Mouse (Mus musculus): ENCODE results near the gene Cd300lf. TPM values are rescaled to one million over a fixed set of nuclear protein-coding genes. Genes with fewer than 3 reads are reported as not detected.

The Cd300lf gene
- polyA plus RNA-seq, 1 experiment from 2014 or later, result 0.22 TPM

- WGBS, result 18% methylated on average over 4 of the region's 4 CpGs
- Histone ChIP-seq H3K27ac (replicated peaks in 1 of 2; ENCODE audit: control insufficient read depth in 1 of 2, insufficient read depth in 1 of 2, low read depth in 2 of 2, low read length in 2 of 2) (no peak overlapping the region), H3K36me3 (ENCODE audit: control insufficient read depth, insufficient read depth, low read length) (no peaks in the 10 kb centered on the region), H3K9ac (ENCODE audit: low read length) (no peak overlapping the region), H3K9me3 (ENCODE audit: control insufficient read depth, low read length) (peaks cover 5% of the 10 kb centered on the region), H3K4me3 (ENCODE audit: control insufficient read depth in 1 of 2, insufficient read depth in 1 of 2, low read depth in 1 of 2, low read length in 2 of 2) (no peak overlapping the region), H3K4me1 (ENCODE audit: control insufficient read depth in 2 of 2, insufficient read depth in 2 of 2, low read length in 2 of 2) (no peaks in the 10 kb centered on the region; a peak in 1 of 4 replicates), H3K4me2 (ENCODE audit: low read length) (no peak overlapping the region), H3K27me3 (ENCODE audit: control insufficient read depth, insufficient read depth, low read length) (peaks cover 35% of the 10 kb centered on the region)
- ATAC-seq (ENCODE audit: insufficient number of reproducible peaks, insufficient read depth, low FRiP score, low read depth), result no peak
These were observed 41.7 kb downstream of the Cd300lf start for GRCm38 (mm10) chr11:115092140-115092539.

GRCm38 (mm10) chr11:115091362-115091901, 42.4 kb downstream of the Cd300lf start, which contains the start of gene Rab37:
TSS of gene Rab37 (plus strand) at chr11:115091431.
- peaks cover 5% of the 10 kb centered on the region for H3K9me3 ChIP-seq (ENCODE audit: control insufficient read depth, low read length)
- H3K27me3 ChIP-seq (ENCODE audit: control insufficient read depth, insufficient read depth, low read length), result peaks cover 35% of the 10 kb centered on the region
- no peak for ATAC-seq (ENCODE audit: insufficient number of reproducible peaks, insufficient read depth, low FRiP score, low read depth)
- WGBS, result 2% methylated on average over 36 of the region's 36 CpGs
- H3K4me1 ChIP-seq (ENCODE audit: control insufficient read depth in 2 of 2, insufficient read depth in 2 of 2, low read length in 2 of 2), result no peaks in the 10 kb centered on the region; a peak in 1 of 4 replicates
- no peaks in the 10 kb centered on the region for H3K36me3 ChIP-seq (ENCODE audit: control insufficient read depth, insufficient read depth, low read length)
- no peak within 1 kb of the TSS for H3K9ac ChIP-seq (ENCODE audit: low read length)
- H3K4me2 ChIP-seq (ENCODE audit: low read length), result peak within 1 kb of the TSS; percentile 16; the same call in 1 of the 2 replicates
- H3K27ac ChIP-seq (replicated peaks in 1 of 2; ENCODE audit: control insufficient read depth in 1 of 2, insufficient read depth in 1 of 2, low read depth in 2 of 2, low read length in 2 of 2), result no peak within 1 kb of the TSS
- H3K4me3 ChIP-seq (ENCODE audit: control insufficient read depth in 1 of 2, insufficient read depth in 1 of 2, low read depth in 1 of 2, low read length in 2 of 2), result no peak within 1 kb of the TSS

DNA sequence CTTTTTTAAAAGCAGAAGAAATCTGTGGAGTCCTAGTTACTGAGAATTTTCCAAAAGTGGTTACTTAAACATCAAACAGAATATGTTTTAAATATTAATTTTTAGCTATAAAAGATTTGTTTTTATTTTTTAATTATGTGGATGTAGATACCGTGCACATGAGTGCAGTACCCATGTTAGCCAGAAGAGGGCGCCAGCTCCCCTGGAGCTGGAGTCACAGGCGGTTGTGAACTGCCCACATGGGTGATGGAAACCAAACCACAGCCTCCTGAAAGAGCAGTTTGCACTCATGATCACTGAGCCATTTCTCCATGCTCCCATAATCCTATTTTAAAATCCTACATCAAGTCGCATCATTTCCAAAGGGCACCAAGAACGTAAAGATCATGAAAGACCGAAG, 43.9 kb downstream of the Cd300lf start:
- H3K36me3 ChIP-seq (ENCODE audit: control insufficient read depth, insufficient read depth, low read length), result no peaks in the 10 kb centered on the region
- no peak overlapping the region for H3K4me3 ChIP-seq (ENCODE audit: control insufficient read depth in 1 of 2, insufficient read depth in 1 of 2, low read depth in 1 of 2, low read length in 2 of 2)
- H3K27me3 ChIP-seq (ENCODE audit: control insufficient read depth, insufficient read depth, low read length), result peaks cover 41% of the 10 kb centered on the region
- H3K9me3 ChIP-seq (ENCODE audit: control insufficient read depth, low read length), result peaks cover 5% of the 10 kb centered on the region
- no peak overlapping the region for H3K27ac ChIP-seq (replicated peaks in 1 of 2; ENCODE audit: control insufficient read depth in 1 of 2, insufficient read depth in 1 of 2, low read depth in 2 of 2, low read length in 2 of 2)
- no peak overlapping the region for H3K9ac ChIP-seq (ENCODE audit: low read length)
- no peak for ATAC-seq (ENCODE audit: insufficient number of reproducible peaks, insufficient read depth, low FRiP score, low read depth)
- H3K4me2 ChIP-seq (ENCODE audit: low read length), result no peak overlapping the region
- no peaks in the 10 kb centered on the region; a peak in 1 of 4 replicates for H3K4me1 ChIP-seq (ENCODE audit: control insufficient read depth in 2 of 2, insufficient read depth in 2 of 2, low read length in 2 of 2)
- WGBS, result 63% methylated on average over 6 of the region's 6 CpGs

- peaks cover 33% of the 10 kb centered on the region for H3K27me3 ChIP-seq (ENCODE audit: control insufficient read depth, insufficient read depth, low read length)
- WGBS, result 53% methylated on average over 7 of the region's 7 CpGs
- ATAC-seq (ENCODE audit: insufficient number of reproducible peaks, insufficient read depth, low FRiP score, low read depth), result no peak
These were observed 47.6 kb downstream of the Cd300lf start for GRCm38 (mm10) chr11:115086213-115086612.

DNA sequence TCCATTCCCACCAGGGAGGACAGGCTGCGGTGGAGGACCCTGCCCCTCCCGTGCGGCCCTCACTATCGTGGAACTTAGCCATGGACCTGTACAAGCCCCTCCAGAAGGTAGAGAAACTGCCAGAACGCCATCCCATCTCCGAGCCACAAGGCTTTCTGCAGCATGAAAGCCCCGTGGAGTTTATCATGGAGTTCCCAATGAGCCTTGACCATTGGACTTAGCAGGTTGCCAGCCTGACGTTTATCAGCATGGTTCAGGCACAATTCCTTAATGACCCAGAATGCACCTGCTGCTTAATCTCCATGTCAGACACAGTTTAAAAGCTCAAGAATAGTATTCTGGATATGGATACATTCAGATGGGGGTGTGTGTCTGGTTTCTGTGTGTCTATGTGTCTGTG, 48.7 kb downstream of the Cd300lf start:
- Histone ChIP-seq H3K27me3 (ENCODE audit: control insufficient read depth, insufficient read depth, low read length) (peaks cover 22% of the 10 kb centered on the region), H3K4me2 (ENCODE audit: low read length) (no peak overlapping the region), H3K9me3 (ENCODE audit: control insufficient read depth, low read length) (no peaks in the 10 kb centered on the region), H3K27ac (replicated peaks in 1 of 2; ENCODE audit: control insufficient read depth in 1 of 2, insufficient read depth in 1 of 2, low read depth in 2 of 2, low read length in 2 of 2) (no peak overlapping the region), H3K4me1 (ENCODE audit: control insufficient read depth in 2 of 2, insufficient read depth in 2 of 2, low read length in 2 of 2) (no peaks in the 10 kb centered on the region), H3K36me3 (ENCODE audit: control insufficient read depth, insufficient read depth, low read length) (no peaks in the 10 kb centered on the region), H3K4me3 (ENCODE audit: control insufficient read depth in 1 of 2, insufficient read depth in 1 of 2, low read depth in 1 of 2, low read length in 2 of 2) (no peak overlapping the region), H3K9ac (ENCODE audit: low read length) (no peak overlapping the region)
- WGBS, result 68% methylated on average over 8 of the region's 8 CpGs
- ATAC-seq (ENCODE audit: insufficient number of reproducible peaks, insufficient read depth, low FRiP score, low read depth), result no peak

More at GRCm38 (mm10) chr11:115086213-115086612, 47.6 kb downstream of the Cd300lf start:
- H3K27ac ChIP-seq (replicated peaks in 1 of 2; ENCODE audit: control insufficient read depth in 1 of 2, insufficient read depth in 1 of 2, low read depth in 2 of 2, low read length in 2 of 2), result no peak overlapping the region
- no peak overlapping the region for H3K9ac ChIP-seq (ENCODE audit: low read length)
- no peak overlapping the region for H3K4me2 ChIP-seq (ENCODE audit: low read length)
- no peak overlapping the region for H3K4me3 ChIP-seq (ENCODE audit: control insufficient read depth in 1 of 2, insufficient read depth in 1 of 2, low read depth in 1 of 2, low read length in 2 of 2)
- no peaks in the 10 kb centered on the region for H3K9me3 ChIP-seq (ENCODE audit: control insufficient read depth, low read length)
- H3K4me1 ChIP-seq (ENCODE audit: control insufficient read depth in 2 of 2, insufficient read depth in 2 of 2, low read length in 2 of 2), result no peaks in the 10 kb centered on the region
- H3K36me3 ChIP-seq (ENCODE audit: control insufficient read depth, insufficient read depth, low read length), result no peaks in the 10 kb centered on the region

DNA sequence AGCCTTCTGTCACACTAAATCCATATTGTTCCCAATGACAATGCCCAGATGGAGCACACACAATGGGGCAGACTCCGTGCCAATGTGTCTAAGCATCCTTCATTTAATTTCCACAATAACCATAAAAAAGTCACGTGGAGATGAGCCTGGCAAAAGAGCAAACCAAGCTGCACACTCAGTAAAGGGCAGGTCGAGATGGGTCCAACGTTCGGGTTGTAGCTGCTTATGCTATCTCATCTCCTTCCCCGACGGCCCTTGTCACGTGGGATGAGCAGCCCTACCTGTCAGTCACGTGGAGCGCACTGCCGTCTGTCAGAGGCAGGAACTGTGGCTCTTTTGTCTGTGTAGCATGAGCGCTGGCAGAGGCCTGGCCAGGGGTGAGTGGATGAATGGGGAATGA, 49.2 kb downstream of the Cd300lf start:
- ATAC-seq (ENCODE audit: insufficient number of reproducible peaks, insufficient read depth, low FRiP score, low read depth), result no peak
- H3K4me2 ChIP-seq (ENCODE audit: low read length), result no peak overlapping the region
- no peaks in the 10 kb centered on the region for H3K9me3 ChIP-seq (ENCODE audit: control insufficient read depth, low read length)
- no peaks in the 10 kb centered on the region for H3K36me3 ChIP-seq (ENCODE audit: control insufficient read depth, insufficient read depth, low read length)
- H3K9ac ChIP-seq (ENCODE audit: low read length), result no peak overlapping the region
- H3K4me1 ChIP-seq (ENCODE audit: control insufficient read depth in 2 of 2, insufficient read depth in 2 of 2, low read length in 2 of 2), result no peaks in the 10 kb centered on the region
- peaks cover 19% of the 10 kb centered on the region for H3K27me3 ChIP-seq (ENCODE audit: control insufficient read depth, insufficient read depth, low read length)
- H3K4me3 ChIP-seq (ENCODE audit: control insufficient read depth in 1 of 2, insufficient read depth in 1 of 2, low read depth in 1 of 2, low read length in 2 of 2), result no peak overlapping the region
- H3K27ac ChIP-seq (replicated peaks in 1 of 2; ENCODE audit: control insufficient read depth in 1 of 2, insufficient read depth in 1 of 2, low read depth in 2 of 2, low read length in 2 of 2), result no peak overlapping the region
- WGBS, result 44% methylated on average over 12 of the region's 12 CpGs

- Histone ChIP-seq H3K4me2 (ENCODE audit: low read length) (no peak overlapping the region), H3K9me3 (ENCODE audit: control insufficient read depth, low read length) (no peaks in the 10 kb centered on the region), H3K4me3 (ENCODE audit: control insufficient read depth in 1 of 2, insufficient read depth in 1 of 2, low read depth in 1 of 2, low read length in 2 of 2) (no peak overlapping the region), H3K9ac (ENCODE audit: low read length) (no peak overlapping the region), H3K27me3 (ENCODE audit: control insufficient read depth, insufficient read depth, low read length) (peaks cover 19% of the 10 kb centered on the region), H3K4me1 (ENCODE audit: control insufficient read depth in 2 of 2, insufficient read depth in 2 of 2, low read length in 2 of 2) (no peaks in the 10 kb centered on the region), H3K27ac (replicated peaks in 1 of 2; ENCODE audit: control insufficient read depth in 1 of 2, insufficient read depth in 1 of 2, low read depth in 2 of 2, low read length in 2 of 2) (no peak overlapping the region), H3K36me3 (ENCODE audit: control insufficient read depth, insufficient read depth, low read length) (no peaks in the 10 kb centered on the region)
- 39% methylated on average over 18 of the region's 18 CpGs for whole genome bisulfite sequencing
- ATAC-seq (ENCODE audit: insufficient number of reproducible peaks, insufficient read depth, low FRiP score, low read depth), result no peak
These were observed 50.2 kb downstream of the Cd300lf start for GRCm38 (mm10) chr11:115083376-115084139.
